ENCODE assay signal across 15 mouse cellular contexts in genomic region chr15:95028862-95029486, GRCm38 (mm10).
"Had no signal": no experiment of that assay in that cellular context is flagged by ENCODE, and none has a peak within 500 bp of the region (broad histone marks: within the 10 kb centered on the region; RNA-seq: fewer than 3 reads in every experiment).

No protein-coding gene starts in this region.

- H3K4me3 ChIP-seq: left cerebral cortex, adult 2 months; limb, embryonic 15.5 days; liver, embryonic 12.5 days; myocyte had no signal

- H3K9me3 ChIP-seq: limb, embryonic 15.5 days; liver, embryonic 12.5 days had no signal

- H3K9ac ChIP-seq: limb, embryonic 15.5 days; liver, embryonic 12.5 days; lung, embryonic 14.5 days had no signal

- H3K27ac ChIP-seq: kidney, postnatal 0 days; left cerebral cortex, adult 2 months; limb, embryonic 15.5 days; liver, embryonic 12.5 days had no signal

- DNase-seq: kidney, adult 9 months; kidney, postnatal 36 days; layer of hippocampus, adult 9-11 months; lung, embryonic 14.5 days; lung, postnatal 10 days; lung, postnatal 4 days; right cerebral cortex, adult 18-20 months; right cerebral cortex, postnatal 25 days; thymus, postnatal 36 days had no signal

- H3K4me2 ChIP-seq: limb, embryonic 15.5 days; liver, embryonic 12.5 days; lung, embryonic 14.5 days; midbrain, embryonic 11.5 days had no signal

- ATAC-seq: liver, embryonic 12.5 days had no signal

- H3K36me3 ChIP-seq: limb, embryonic 15.5 days; liver, embryonic 12.5 days had no signal

- H3K4me1 ChIP-seq: limb, embryonic 15.5 days; liver, embryonic 12.5 days had no signal

- H3K27me3 ChIP-seq: limb, embryonic 15.5 days; liver, embryonic 12.5 days had no signal
